Mouse (Mus musculus) right cerebral cortex, postnatal 25 days (tissue): ENCODE measurements around the gene Fgd3.

Experiments
- DNase-seq: peaks from one replicate; pipeline ENCODE4 v3.0.0; 2022

The Fgd3 gene

DNA sequence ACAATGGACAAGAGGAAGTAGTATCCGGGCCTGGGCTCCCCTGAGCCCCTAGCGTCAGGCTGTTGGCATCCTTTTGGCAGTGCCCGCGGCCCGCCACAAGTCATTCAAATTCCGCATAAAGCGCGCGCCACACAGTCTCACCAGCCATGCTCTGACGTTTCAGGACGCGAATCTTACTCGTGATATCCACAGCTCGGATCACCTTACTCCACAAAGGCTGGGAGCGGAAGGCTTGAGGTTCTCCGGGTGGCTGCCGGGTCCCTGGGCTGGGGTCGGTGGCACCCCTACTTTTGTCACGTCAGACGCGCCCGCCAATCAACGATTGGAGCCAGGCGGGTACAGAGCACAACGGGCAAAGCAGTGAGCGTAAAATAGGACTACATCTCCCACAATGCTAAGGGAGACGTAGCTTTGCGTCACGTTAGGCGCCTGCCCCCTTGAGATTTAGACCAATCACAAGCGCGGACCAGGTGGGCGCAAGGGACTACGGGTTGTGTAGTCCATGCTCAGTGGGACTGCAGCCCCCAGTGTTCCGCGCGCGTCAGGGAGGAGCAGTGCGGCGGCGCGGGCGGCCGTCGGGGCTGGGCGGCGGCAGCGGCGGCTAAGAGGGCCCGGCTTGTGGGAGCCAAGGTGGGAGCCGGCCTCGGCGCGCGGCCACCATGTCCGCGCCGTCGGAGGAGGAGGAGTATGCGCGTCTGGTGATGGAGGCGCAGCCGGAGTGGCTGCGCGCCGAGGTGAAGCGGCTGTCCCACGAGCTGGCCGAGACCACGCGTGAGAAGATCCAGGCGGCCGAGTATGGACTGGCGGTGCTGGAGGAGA, 21.1 kb upstream of the Fgd3 start, which contains the start of gene Bicd2:
Gene Bicd2, plus strand, starts transcription at position 574 of the 819 bp plus-strand sequence.
- peak; percentile 97 for DNase-seq

DNA sequence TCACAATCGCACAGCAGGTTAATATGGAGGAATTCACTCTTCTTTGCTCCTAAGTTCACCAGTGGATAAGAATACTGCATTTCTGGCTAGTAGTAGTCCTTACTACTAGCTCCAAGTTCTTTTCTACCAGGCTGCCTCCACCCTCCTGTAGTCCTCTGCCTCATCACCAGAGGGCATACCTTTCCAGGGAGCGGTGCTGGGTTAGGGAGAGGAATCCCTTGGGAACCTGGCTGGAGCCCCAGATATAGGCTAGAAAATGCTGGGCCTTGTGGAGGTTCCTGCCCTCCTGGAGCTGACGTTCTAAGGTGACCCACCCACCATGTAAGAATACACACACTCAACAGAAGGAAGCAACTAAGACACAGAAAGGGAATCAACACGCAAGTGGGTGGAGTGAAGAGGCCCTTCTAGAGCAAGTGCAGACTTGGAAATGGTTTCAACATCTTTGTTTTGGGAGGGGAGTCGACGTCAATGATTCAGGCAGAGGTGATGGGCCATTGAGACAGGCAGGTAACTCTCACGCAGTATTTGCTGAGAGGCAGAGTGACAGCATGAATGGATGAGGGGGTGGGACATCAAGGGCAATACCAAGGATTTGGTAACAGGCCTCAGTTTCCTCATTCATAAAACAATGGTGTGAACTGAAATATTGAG, 18.9 kb upstream of the Fgd3 start:
- no peak for DNase-seq

DNA sequence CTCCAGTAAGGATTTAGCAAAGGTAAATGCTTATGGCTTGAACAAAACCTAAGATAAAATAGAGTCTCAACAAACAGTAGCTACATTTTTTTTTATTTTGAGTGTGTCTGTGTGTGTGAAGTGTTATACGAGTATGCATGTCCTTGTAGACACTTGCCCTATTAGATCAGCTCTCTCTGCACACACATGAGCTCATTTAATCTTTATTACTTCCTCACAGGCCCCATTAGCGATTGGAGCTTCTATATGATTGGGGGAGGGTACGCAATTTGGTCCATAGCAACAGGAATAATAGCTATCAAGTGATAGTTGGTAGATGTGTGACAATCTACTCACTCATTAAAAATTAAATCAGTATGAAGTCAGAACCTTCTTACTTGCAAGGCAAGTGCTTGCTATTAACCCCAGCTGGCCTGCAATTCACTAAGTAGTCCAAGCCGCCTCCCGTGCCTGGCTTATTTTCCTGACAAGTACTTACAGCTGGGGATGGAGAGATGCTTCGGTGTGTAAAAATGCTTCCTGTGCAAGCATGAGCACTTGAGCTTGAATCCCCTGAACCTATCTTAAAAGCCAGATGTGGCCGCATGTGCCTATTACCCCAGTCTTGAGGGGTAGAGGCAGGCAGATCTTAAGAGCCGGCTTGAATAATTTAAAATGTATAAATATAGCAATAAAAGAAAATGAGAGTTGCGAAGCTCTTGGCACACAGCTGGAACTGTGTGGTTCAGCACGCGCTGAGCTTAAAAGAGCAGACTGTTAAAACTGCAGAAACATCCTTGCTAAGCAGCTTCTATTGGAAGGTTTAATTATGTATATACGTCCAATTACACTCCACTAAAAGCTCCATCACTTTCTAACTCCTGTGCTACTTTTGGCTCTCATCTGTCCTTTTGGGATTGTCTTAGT, 15.2 kb upstream of the Fgd3 start:
- DNase-seq, result no peak

DNA sequence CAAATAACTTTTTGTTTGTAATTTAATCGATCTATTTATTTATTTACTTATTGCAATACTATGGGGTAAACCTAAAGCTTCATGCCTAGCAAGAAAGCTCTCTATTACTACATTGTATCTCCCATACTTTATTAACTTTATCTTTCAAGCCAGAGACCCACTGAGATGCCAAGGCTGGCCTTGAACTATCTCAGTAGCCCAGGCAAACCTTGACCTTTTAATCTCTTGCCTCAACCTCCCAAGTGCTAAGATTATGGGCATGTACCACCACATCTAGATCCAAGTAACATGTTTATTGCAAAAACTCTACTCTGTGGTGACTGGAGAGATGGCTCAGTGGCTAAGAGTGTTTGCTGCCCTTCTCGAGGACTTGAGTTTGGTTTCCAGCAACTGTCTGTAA, 13.1 kb upstream of the Fgd3 start:
- DNase-seq, result no peak

DNA sequence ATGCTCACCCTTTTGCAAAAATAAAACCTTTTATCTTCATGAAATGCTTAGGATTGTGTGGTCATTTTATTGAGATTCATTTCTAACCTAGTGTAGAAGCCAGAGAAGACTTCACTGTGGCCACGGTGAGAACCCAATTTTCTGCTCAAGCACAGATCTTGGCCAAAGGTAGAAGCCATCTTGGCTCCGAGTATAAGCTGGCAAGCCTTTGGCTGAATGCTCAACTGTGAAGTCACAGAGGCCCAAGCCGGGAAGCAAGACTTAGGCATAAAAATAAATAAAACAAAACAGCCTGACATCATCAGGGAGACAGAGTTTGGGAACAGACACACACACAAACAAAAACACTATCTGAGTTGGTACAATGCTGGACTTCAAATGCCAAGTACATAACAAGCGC, 8.0 kb upstream of the Fgd3 start:
- no peak for DNase-seq

DNA sequence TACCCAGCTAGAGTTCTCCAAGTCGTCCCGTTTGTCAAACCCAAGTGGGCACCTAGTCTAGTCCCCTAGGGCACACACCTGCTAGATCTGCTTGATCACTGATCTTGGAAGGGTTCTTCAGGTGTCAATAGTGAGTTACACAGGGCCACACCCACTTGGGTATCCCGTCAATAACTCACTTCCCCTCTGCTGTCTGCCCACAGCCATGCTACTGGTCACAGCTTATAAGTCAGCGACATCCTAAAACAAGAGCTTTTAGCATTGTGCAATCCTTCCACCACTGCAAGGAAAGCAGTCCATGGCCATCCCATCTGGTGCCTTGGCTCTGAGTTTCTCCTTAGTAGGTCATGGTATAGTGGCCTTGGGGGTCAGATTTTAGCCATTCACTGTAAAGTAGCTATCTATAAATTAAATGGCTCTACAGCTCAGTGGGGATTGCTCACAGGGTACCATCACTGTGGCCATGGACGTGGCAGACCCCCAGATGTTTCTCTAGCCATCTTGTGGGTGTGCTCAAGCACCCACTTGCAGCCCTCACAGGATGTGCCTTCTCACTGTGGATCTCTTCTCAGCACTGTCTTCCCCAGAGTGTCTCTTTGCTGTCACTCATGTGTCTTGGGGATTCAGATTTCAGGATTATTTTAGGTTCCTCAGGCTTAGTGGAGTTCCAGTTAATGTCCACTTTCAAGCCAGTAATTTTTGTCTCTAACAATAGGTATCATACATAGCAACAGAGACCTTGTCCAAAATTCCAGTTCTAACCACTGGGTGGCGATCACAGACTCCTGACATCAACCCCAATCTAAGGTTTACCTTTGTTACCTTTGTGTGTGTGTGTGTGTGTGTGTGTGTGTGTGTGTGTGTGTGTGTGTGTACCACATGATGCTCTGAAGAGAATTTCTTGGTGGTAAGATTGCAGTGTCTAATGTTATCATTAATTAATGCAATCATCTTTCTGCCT, 6.4 kb upstream of the Fgd3 start:
- DNase-seq, result no peak

DNA sequence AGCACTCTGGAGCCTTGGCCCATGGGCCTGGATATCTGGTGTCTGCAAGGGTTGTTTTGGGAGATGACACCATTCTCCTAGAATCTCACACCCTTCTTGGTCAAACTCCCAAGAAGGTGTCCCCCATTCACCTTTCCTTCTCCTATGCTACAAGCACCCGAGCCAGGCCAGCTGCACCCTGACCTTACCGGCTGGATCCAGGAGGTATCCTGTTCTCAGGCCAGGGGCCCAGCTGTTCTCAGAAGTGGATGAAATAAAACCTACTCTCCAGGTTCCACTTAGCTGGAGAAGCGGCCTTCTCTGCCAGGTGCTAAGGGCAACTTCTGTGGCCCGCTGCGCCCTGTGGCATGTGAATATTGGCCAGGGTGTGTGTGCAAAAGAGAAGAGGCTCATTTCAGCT, 4.8 kb upstream of the Fgd3 start:
- no peak for DNase-seq

DNA sequence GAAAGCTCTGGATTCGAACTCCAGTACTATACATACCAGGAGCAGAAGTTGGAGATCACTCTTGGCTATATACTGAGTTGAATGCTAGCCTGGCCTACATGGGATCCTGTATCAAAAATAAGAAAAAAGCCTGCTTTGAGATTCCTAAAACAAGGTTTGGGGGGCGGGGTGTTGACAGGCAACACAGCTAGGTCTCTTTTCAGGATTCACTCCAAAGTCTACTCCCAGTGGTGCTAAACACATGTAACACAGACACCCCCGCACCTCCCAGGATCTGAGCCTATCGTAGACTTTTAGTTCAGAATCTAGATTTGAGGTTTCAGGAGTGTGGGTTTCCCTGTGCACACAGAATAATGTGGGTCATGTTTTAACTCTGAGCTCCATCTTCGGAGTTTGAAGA, 2.6 kb upstream of the Fgd3 start:
- peak; percentile 35 for DNase-seq

DNA sequence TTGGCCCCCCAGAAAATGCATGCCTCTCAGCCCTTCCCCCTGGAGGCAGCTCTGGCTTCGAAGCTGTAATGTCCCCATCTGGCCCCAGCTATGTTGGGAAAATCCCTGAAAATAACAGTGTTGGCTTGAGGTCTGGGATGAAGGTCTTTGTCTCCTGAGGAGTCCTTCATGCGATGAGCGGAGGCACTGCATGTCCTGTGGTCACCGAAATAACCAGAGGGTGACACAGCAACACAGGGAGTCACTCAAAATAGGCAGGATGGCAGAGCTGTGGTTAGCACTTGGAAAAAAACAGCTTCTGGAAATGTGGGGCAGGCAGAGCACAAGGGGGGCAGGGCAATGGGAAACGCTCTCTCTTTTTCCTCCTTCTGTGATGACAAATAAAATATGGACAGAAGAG, 2.1 kb upstream of the Fgd3 start:
- DNase-seq, result no peak

DNA sequence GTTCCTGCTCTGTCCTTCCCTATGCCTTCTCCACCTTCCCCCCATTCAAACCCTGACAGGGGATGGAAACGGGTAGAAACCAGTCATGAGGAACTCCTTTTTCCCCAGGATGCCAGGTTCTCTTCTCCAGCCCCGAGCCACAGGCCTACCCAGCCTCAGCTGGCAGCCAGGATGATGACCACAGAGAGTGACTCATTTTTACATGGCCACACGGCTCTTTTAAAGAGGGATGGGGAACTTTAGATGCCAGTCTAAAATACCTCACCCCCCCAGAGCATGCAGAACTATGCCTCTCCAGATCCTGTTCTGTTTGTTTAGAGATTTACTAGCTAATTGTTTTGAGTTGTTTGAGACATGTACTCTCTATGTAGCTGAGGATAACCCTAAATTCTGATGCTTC, 1.3 kb upstream of the Fgd3 start:
- DNase-seq, result no peak

DNA sequence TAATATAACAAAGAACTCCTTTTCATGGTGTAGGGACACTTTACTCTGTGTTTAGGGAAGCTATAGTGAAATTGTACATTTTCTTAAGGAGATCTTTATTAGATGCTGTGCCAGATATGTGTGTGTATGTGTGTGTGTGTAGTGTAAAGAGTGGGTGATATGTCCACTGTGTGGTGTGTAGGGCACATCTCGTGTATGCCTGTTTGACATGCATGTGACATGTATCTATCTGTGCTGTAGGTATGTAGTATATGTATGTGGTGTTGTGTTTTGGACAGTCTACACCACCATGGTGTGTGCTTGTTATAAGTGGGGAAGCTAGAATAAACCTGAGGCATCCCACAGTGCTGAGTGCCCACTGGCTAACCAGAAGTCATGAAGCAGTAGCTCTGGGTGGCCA, 403 bp upstream of the Fgd3 start:
- no peak for DNase-seq

DNA sequence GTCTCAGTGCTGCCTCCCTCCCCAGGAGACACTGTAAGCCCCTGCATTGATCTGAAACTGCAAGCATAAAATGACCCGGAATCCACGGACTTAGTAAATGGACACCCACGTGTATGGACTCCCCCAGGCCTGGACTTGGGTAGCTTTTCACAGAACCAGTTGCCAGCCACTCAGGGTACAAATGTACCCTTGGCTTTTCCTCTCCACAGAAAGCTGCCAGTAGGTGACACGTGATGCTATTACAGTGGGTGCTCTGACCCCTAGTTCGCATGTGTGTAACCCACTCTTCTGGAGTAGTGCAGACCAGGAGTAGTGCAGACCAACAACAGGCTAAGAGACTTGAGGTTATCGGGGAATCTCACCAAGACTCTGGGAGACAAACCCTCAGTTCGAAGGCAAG, 2.2 kb downstream of the Fgd3 start:
- no peak for DNase-seq

DNA sequence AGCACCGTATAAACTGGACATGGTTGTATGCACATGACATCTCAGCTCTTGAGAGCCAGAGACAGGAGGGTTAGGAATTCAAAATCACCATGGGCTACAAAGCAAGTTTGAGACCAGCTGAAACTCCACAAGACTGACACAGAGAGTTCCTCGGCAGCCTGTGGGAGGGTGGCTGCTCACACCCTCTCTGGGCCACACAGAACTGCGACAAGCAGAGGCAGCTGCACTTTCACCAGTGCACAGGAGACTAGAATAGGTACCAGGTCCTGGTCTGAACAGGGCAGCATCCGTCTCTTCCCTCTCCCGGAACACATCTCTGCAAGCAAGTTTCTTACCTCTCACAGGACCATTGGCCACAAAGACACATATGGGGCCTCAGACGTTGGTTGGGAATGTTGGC, 2.6 kb downstream of the Fgd3 start:
- no peak for DNase-seq

DNA sequence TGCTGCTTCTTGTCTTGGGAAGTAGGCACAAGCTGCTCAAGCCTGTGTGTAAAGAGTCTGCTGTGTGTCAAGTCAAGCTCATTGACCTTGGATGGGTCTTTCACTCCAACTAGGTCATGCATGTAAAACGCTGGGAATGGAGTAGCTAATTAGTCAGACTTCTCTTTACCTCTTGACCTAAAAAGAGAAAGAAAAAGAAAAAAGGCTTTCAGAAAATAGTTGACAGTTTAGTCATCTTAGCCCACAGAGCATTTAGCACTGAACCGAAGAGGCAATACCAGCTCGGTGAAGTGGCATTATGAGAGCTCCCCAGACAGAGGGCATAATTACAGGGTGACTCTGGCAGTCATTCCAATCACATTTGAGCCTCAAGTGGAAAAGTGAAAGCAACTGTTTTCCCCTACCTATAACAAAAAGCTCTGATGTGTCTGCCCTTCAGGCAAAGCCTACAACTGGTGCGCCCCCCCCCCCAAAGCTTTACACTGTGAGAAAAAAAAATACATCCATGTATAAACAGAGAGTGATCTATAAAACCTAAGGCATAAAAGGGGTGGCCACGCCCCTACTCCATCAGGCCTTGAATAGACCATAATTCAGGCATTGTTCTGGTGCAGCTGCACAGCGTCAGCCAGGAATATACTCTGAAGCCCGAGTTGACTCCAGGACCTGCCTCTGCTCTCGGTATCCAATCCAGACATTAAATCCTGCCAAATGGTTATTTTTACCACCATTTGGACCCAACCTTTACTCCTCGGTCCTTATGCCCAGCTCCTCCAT, 3.5 kb downstream of the Fgd3 start:
- no peak for DNase-seq

DNA sequence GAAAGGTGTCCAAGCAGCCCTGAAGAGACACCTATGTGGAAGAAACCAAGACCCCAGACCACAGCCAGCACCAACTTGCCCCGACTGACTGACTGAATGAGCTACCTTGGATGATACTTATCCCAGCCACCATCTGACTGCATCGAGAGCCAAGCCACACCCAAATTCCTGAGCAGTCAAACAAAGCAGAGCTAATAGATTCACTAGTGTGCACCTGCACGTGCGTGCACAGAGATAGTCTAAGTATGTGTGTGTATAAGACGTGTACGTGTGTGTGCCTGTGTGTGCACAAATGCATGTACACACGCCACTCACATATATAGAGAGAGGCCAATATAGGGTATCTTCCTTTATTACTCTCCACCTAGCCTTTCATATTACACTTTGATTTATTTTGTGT, 8.5 kb downstream of the Fgd3 start:
- no peak for DNase-seq

DNA sequence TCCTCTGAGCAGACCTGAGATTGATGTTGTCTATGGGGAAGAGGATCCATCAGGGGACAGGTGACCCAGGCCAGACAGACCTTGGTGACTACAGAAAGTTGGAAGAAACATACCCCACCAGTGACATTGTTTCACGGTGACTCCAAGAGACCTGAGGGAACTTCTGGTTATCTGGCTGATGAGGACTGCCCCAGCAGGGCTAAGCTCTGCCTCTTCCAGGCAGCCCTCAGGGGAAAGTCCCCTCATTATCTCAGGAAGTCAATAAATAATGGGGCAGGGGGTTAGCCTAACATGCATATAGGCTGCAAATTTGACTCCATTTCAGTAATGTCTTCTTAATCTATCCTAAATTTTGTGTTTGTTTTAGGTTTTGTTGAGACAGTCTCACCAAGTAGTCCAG, 10.6 kb downstream of the Fgd3 start:
- no peak for DNase-seq

DNA sequence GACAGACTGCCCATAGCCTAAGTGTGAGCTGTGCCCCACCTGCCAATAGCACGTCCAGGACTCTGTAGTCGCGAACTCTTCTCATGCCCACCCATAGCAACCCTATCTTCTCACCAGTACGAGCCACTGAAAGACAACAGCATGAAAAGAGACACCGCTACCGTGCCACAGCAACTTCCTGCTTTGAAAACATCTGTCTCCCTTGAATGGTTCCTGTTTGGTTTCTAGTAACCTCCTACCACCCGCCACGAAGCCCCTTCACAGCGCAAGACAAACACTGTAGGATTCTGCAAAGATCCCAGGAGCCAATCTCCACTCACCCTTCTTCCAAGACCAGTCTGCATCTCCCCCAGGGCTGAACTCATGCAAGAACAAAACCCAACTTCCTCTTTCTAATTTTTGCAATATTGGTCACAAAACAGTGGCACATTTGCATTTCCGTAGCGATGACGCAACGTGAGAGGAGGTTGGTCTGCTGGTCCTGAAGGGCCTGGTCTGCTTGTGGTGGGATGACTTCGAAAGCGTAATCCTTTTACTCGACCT, 11.2 kb downstream of the Fgd3 start:
- DNase-seq, result no peak

DNA sequence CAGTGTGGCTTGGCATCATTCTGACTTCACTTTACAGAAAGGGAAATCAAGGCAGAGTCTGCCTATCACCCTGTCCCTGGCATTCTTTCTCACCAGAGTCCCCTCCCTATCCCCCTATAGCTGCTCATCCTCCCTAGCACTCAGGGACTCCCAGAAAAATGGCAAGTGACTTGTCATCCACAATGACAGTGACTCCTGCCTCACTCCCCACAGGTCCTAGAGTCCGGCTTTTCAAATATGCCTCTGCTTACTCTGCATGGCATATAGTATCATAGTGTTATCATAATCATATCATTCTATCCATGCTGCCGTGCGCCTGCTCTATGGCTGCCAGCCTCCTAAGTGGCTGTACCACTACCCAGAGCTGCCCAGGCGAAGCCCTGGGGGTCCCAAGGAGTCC, 11.9 kb downstream of the Fgd3 start:
- no peak for DNase-seq

DNA sequence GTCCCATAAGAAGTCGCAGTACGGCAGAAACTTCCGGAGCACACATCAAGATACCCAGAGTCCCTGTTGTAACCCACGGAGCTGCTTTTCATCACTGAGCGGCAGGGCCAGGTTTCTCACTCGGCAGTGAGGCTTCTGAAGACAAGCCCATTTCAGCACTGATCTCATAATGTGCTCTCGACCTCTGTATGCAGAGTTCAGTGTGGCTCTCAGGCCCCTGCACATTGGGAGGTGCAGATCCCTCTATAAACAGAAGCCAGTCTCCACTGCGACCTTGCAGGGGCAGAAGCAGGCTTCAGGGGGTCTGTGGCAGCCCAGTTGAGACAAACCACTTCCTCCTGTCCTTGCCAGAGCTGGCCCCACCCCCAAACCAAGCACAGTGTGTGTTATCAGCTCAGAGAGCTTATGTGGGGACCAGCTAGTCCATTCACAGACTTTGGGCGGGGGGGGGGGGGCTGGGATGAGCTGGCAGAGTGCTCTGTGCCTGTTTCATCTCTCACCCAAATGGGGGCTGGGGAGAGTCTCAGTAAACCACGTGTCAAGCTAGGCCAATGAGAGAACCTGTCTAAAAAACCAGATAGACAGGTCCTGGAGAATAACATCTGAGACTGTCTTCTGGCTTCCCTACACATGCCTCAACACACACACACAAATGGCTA, 12.7 kb downstream of the Fgd3 start:
- no peak for DNase-seq

DNA sequence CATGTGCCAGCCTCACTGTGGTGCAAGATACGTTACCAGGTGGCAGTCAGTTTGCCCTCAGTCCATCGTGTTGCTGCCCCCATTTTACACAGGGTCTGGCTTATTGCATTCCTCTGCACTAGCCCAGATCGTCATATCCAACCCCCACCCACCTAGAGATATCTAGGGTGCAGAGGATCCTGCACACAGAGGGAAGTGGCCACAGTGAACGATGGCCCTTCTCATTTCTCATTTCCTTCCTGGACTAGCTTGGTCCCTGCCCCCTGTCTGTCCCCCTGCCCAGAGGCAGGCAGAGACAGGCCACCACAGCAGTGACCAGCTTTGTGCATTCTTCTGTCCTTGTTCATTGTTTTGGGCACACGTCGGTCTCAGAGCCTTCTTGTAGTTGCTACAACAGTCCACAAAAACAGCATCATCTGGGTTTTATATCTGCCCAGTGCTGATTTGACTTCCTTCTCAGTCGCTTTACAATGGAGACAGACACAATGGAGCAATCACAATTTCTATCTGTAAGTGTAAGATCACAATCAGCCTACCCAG, 13.3 kb downstream of the Fgd3 start:
- no peak for DNase-seq
